Mouse (Mus musculus): Measurements from ENCODE around the gene Znrf1.

DNA sequence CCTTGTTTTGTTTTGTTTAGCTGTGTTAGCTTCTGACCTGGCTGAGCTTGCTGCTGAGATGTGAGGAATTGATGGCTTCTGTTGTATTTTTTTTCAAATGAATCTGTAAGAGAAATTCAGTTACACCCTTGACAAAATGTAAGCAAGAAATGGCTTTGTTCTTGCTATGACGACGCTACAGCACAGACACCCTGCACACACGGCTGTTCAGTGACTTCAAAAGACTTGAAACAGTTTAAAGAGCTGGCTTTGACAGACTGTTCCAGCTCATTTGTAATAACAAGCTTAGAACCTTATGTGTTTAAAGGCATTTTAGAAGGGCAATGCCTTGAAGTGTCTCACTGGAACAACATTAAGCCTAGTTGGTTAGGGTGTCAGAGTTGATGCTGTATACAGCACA, 46.5 kb downstream of the Znrf1 start:
- no peak for TF ChIP-seq CTCF (IDR thresholded peaks at IDR 0.05; ENCODE audit: extremely low read depth, insufficient read depth, low read length)
- TF ChIP-seq POLR2A (IDR thresholded peaks at IDR 0.05; ENCODE audit: extremely low read depth, insufficient read depth, low read length): no peak
